Mouse (Mus musculus) cerebellum, adult 2 months (tissue): ENCODE measurements around the gene Fntb.

Experiments
- CTCF ChIP-seq: fragments of 200-500 bp; IDR thresholded peaks from 2 replicates; pipeline ENCODE4 v1.5.1; 2011; ENCODE audit warnings: low read depth, mild to moderate bottlenecking, control low read depth, low read length, moderate library complexity, borderline replicate concordance; ENCODE audit not compliant: insufficient read depth
- POLR2A ChIP-seq: fragments of 200-500 bp; IDR thresholded peaks from 2 replicates; pipeline ENCODE4 v1.6.1; 2011; ENCODE audit warnings: low read length, control low read depth, borderline replicate concordance; ENCODE audit not compliant: insufficient read depth

- no peak for TF ChIP-seq CTCF
- TF ChIP-seq POLR2A = no peak
Measured at GRCm38 (mm10) chr12:76885103-76885502, 119.7 kb downstream of the Fntb start.
